Mouse (Mus musculus) intestine, postnatal 0 days (tissue): ENCODE measurements around the gene Qser1. TPM values are rescaled to one million over a fixed set of nuclear protein-coding genes. Genes with fewer than 3 reads are reported as not detected.
A peak's percentile ranks its signal among the peaks of the same experiment; 100 is the strongest.

Source experiments
- ATAC-seq: fragments of 200-750 bp; cut with Nextera tagmentation; 2 replicates; pipeline ENCODE4 v1.8.0; 2017; ENCODE audit warnings: mild to moderate bottlenecking, moderate TSS enrichment, moderate library complexity
- H3K27ac ChIP-seq: fragments of 300-500 bp; sonication (generic); 2 replicates; pipeline ENCODE4 v1.5.1; 2014; ENCODE audit warnings: mild to moderate bottlenecking, low read depth, low read length, moderate library complexity
- H3K27me3 ChIP-seq: fragments of 300-500 bp; sonication (generic); replicated peaks from 2 replicates; pipeline ENCODE4 v1.6.1; 2014; ENCODE audit warnings: low read length, mixed read lengths; ENCODE audit not compliant: control insufficient read depth, insufficient read depth
- H3K36me3 ChIP-seq: fragments of 300-500 bp; sonication (generic); 2 replicates; pipeline ENCODE4 v1.6.1; 2014; ENCODE audit warnings: mild to moderate bottlenecking, moderate library complexity; ENCODE audit not compliant: control insufficient read depth, insufficient read depth
- H3K4me1 ChIP-seq: fragments of 300-500 bp; sonication (generic); replicated peaks from 2 replicates; pipeline ENCODE4 v1.6.1; 2014; ENCODE audit warnings: antibody characterized with exemption, low read length, mixed read lengths; ENCODE audit not compliant: control insufficient read depth, insufficient read depth
- H3K4me2 ChIP-seq: fragments of 300-500 bp; sonication (generic); replicated peaks from 2 replicates; pipeline ENCODE4 v1.6.1; 2014; ENCODE audit warnings: low read depth, mild to moderate bottlenecking, moderate library complexity
- H3K4me3 ChIP-seq: fragments of 300-500 bp; sonication (generic); 2 replicates; pipeline ENCODE4 v1.5.1; 2014; ENCODE audit warnings: low read depth, low read length
- H3K9ac ChIP-seq: fragments of 300-500 bp; sonication (generic); 2 replicates; pipeline ENCODE4 v1.6.1; 2014; ENCODE audit warnings: mild to moderate bottlenecking, low read depth, low read length
- H3K9me3 ChIP-seq: fragments of 300-500 bp; sonication (generic); 2 replicates; pipeline ENCODE4 v1.6.1; 2016; ENCODE audit warnings: mixed run types; ENCODE audit not compliant: control insufficient read depth
- CTCF ChIP-seq: sonication (generic); IDR thresholded peaks from 2 replicates; pipeline ENCODE4 v1.5.1; 2016; ENCODE audit warnings: low read depth, mild to moderate bottlenecking, control low read depth, antibody characterized with exemption, moderate library complexity
- WGBS: fragments of 180-500 bp; shearing (Covaris S2); extraction: QIAGEN DNeasy Blood & Tissue Kit; methylation state at CpG from one replicate; pipeline ENCODE4 v1.1.7; 2014; 5-methylcytosine and 5-hydroxymethylcytosine counted together
- polyA plus RNA-seq: library from polyadenylated mRNA; unstranded; fragments of >200 nt; fragmentation: Nextera tagmentation; extraction: Ambion mirVana; gene quantifications from 2 replicates; pipeline ENCODE4 v1.2.1, GENCODE M21; 2015

The Qser1 gene
- polyA plus RNA-seq, 1 experiment from 2014 or later = 2.7 TPM

DNA sequence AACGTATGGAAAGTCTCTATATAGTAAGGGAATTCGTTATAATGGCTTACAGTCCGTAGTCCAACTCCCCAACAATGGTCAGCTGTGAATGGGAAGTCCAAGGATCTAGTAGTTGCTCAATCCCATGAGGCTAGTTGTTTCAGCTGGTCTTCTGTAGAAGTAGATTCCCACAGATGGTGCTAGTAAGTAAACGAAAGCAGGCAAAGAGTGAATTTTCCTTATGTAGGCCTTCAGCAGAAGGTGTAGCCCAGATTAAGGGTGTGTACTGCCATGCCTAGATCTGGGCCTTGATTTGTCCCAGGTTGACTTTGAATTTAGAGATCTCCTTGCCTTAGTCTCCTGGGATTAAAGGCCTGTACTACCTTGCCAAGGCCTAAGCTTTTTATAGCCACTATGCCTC is 100.3 kb downstream of the Qser1 start, which contains the start of gene Pin1rt1:
Gene Pin1rt1 (minus strand): TSS at position 101 of the 400 bp plus-strand sequence.
- no peak for ATAC-seq
- Histone ChIP-seq H3K9me3 (no peaks in the 10 kb centered on the region), H3K9ac (no peak within 1 kb of the TSS), H3K4me3 (no peak within 1 kb of the TSS), H3K4me1 (no peaks in the 10 kb centered on the region), H3K4me2 (no peak within 1 kb of the TSS), H3K27me3 (no peaks in the 10 kb centered on the region), H3K27ac (no peak within 1 kb of the TSS), H3K36me3 (no peaks in the 10 kb centered on the region)
- WGBS = 69% methylated on average over 4 of the region's 4 CpGs
- TF ChIP-seq CTCF = no peak

DNA sequence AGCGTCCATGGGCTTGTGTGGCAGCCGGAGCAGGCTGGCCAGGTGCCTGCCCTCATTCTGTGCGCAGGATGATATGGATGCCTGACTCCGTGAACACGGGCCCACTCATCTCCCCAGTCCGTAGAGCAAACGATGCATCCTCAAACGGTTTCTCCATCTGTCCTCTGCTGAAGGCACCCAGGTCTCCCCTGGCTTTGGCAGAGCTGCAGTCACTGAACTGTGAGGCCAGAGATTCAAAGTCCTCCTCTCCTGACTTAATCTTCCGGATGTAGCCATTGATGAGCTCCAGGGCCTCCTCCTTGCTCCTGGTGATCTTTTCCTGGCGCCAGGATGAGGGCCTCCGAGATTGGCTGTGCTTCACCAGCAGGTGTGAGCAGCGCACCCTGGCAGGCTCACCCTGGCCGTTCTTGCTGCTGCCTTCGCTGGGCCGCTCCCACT is 102.3 kb downstream of the Qser1 start:
- ATAC-seq = no peak
- Histone ChIP-seq H3K27ac (no peak overlapping the region), H3K4me1 (no peaks in the 10 kb centered on the region), H3K27me3 (no peaks in the 10 kb centered on the region), H3K4me3 (no peak overlapping the region), H3K4me2 (no peak overlapping the region), H3K36me3 (no peaks in the 10 kb centered on the region), H3K9me3 (no peaks in the 10 kb centered on the region), H3K9ac (no peak overlapping the region)
- TF ChIP-seq CTCF = no peak
- WGBS = 52% methylated on average over 15 of the region's 15 CpGs

DNA sequence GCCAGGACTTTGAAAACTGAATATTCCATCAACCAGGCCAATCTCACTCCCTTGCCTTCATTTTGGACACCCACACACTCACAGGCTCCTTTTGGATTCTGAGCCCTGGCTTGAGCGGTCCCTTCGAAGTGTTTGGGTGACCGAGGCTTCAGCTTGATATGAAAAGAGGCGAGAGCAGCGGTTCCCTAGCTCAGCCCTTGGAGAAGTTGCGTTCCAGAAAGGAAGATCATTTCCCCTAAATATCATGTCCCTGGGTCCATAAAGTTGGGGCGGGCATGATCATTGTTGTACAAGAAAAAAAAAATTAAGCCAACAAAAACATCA is 104.1 kb downstream of the Qser1 start:
- peak overlapping the region; percentile 81 for H3K4me3 ChIP-seq
- no peaks in the 10 kb centered on the region for H3K9me3 ChIP-seq
- peak overlapping the region; percentile 50; the same call in 1 of the 2 replicates for H3K27ac ChIP-seq
- H3K9ac ChIP-seq = peak overlapping the region; percentile 79
- no peaks in the 10 kb centered on the region for H3K4me1 ChIP-seq
- H3K27me3 ChIP-seq = no peaks in the 10 kb centered on the region
- TF ChIP-seq CTCF = no peak
- H3K4me2 ChIP-seq = peak overlapping the region; percentile 87
- H3K36me3 ChIP-seq = no peaks in the 10 kb centered on the region
- WGBS = 2% methylated on average over 7 of the region's 7 CpGs
- no peak for ATAC-seq

DNA sequence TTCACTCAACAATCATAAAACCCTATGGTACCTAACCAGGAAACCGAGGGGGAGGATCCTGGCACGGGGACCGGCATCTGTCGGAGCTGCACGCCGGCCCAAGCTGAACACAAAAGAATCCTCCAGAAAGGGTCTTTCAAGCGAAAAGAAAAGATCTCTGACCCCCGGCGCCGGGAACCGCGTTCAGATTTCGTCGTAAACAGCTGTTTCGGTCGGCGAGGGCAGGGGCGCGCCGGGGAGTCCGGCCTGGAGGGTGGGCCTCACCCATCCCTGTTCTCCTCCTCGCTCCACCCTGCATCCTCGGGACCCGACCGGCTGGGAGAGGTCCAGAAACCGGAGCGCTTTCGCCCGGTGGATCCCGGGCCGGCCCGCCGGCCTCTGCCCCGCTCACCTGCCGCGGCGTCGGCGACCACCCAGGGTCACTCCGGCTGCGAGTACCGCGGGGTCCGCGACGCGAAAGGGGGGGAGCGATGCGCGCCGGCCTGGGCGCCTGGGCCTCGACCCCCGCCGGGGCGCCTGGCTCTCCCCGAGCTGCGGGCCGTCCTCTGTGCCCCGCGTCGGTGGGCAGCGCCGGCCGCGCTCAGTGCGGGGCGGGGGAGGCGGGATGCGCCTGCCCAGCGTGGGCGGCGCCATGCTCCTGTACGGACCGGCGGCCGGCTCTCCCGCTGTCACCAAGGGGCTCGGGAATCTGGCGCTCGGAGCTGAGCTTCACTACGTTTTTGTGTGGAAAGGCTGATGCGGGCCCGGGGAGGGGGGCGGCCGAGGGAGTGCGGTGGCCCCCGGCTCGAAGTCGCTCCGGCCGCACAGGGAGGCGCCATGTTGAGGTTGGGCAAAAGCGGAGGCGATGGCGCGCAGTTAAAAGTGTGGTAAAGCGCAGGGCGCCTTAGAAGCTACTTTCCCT is 104.7 kb downstream of the Qser1 start, which contains the start of gene Tcp11l1:
Gene Tcp11l1 (minus strand): TSS at position 585 of the 901 bp plus-strand sequence.
- WGBS = under 1% methylated on average over 83 of the region's 99 CpGs
- Histone ChIP-seq H3K4me2 (peak within 1 kb of the TSS; percentile 87), H3K36me3 (no peaks in the 10 kb centered on the region), H3K4me3 (peak within 1 kb of the TSS; percentile 81), H3K9ac (peak within 1 kb of the TSS; percentile 79), H3K9me3 (no peaks in the 10 kb centered on the region), H3K4me1 (no peaks in the 10 kb centered on the region), H3K27me3 (no peaks in the 10 kb centered on the region), H3K27ac (peak within 1 kb of the TSS; percentile 50)
- TF ChIP-seq CTCF = no peak
- ATAC-seq = peak; percentile 73

DNA sequence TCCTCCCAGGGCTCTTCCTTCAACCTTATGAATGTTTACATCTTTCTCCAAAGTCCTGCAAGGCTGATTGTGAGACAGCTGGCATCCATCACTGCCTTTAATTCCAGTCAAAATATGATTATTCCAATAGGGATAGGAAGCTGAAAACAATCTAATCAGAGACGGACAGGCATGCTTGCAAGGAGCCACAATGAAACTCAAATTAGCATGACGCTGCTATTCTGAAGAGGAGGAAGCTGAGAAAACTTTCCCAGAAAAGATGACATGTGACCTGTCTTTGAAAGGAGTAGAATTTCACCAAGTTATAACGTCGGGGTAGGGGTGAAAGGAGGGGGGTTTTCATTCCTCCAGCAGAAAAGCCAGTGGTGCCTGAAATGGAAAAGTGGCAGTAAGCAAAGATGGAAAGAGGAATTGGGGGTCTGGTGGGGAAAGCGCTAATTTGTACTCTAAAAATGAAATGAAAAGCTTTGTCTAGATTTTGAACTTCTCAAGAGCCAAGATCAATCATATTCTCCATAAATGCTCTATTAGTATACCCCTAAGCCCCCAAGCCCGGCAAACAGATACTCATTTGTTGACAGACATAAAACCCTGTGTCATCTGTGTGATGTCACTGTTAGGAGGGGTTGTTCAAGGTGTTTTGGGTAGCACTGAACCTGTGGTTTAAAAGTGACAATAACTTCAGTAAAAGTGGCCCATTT is 105.7 kb downstream of the Qser1 start:
- no peak for TF ChIP-seq CTCF
- H3K4me2 ChIP-seq = peak overlapping the region; percentile 87
- WGBS = 38% methylated on average over 6 of the region's 6 CpGs
- H3K4me1 ChIP-seq = no peaks in the 10 kb centered on the region
- no peaks in the 10 kb centered on the region for H3K9me3 ChIP-seq
- peak overlapping the region; percentile 81; the same call in 1 of the 2 replicates for H3K4me3 ChIP-seq
- no peak overlapping the region for H3K9ac ChIP-seq
- no peak for ATAC-seq
- no peaks in the 10 kb centered on the region for H3K27me3 ChIP-seq
- H3K36me3 ChIP-seq = no peaks in the 10 kb centered on the region
- H3K27ac ChIP-seq = no peak overlapping the region

DNA sequence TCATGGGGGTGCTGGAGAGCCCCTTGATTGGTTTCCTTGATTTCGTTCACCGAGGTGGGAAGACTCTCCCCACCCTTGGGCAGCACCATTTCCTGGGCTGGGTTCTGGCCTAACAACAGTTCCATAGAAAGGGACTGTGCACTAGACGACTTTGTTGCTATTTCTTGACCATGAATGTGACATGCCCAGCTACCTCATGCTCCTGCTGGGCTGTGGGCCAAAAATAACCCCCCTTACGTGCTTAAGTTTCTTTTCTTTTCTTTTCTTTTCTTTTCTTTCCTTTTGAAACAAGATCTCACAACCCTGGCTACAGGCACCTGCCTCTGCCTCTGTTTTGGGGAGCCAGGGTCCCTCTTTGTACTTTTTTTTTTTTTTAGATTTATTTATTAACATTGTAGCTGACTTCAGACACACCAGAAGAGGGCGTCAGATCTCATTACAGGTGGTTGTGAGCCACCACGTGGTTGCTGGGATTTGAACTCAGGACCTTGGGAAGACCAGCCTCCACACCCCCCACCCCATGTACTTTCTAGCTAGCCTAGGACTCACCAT is 106.7 kb downstream of the Qser1 start:
- Histone ChIP-seq H3K27ac (no peak overlapping the region), H3K4me2 (no peak overlapping the region), H3K9me3 (no peaks in the 10 kb centered on the region), H3K27me3 (no peaks in the 10 kb centered on the region), H3K4me3 (no peak overlapping the region), H3K9ac (no peak overlapping the region), H3K36me3 (no peaks in the 10 kb centered on the region), H3K4me1 (no peaks in the 10 kb centered on the region)
- 65% methylated on average over 6 of the region's 6 CpGs for WGBS
- no peak for ATAC-seq
- TF ChIP-seq CTCF = no peak

Other genes with a start within 250 kb of the Qser1 start
- 20.5 and 26.2 TPM in 2 replicates for gene Cstf3, start 226.2 kb downstream of the Qser1 start, polyA plus RNA-seq
- 16.0 and 17.2 TPM in 2 replicates for gene Tcp11l1, start 104.6 kb downstream of the Qser1 start, polyA plus RNA-seq
- gene Pin1rt1, start 100.4 kb downstream of the Qser1 start, polyA plus RNA-seq = not detected in 2 replicates
- 62.4 and 70.0 TPM in 2 replicates for gene Depdc7, start 73.9 kb downstream of the Qser1 start, polyA plus RNA-seq
- 0.48 and 0.76 TPM in 2 replicates for gene Prrg4, start 33.1 kb upstream of the Qser1 start, polyA plus RNA-seq
- gene Ccdc73, start 51.0 kb upstream of the Qser1 start, polyA plus RNA-seq = 4.8 and 6.1 TPM in 2 replicates
- gene Eif3m, start 200.3 kb upstream of the Qser1 start, polyA plus RNA-seq = 141 and 145 TPM in 2 replicates